Mouse (Mus musculus): Measurements from ENCODE around the gene Gm37240. TPM values are rescaled to one million over a fixed set of nuclear protein-coding genes. Genes with fewer than 3 reads are reported as not detected.

Gene Gm37240
- total and polyA plus RNA-seq, 3 experiments, result 7.4 to 12.2 (median 7.4) TPM

DNA sequence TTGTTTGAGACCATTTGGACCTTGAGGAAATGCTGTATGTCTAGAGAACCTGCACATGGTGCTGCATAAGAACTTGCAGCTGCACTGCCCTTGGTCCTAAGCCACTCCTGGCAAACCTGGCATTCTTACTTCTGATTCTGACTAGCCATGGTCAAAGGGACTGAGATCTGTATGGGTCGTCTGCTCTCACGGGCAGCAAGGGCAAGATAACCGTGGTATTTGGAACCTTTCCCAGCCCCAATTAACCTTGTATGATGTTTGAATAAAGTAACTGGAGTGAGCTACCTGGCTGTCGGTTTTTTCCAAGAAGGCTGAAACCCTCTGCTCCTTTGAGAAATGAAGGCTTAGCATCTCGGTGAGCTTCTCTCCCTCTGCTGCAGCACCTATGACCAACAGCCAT is 8.4 kb downstream of the Gm37240 start:
- no peak for DNase-seq

DNA sequence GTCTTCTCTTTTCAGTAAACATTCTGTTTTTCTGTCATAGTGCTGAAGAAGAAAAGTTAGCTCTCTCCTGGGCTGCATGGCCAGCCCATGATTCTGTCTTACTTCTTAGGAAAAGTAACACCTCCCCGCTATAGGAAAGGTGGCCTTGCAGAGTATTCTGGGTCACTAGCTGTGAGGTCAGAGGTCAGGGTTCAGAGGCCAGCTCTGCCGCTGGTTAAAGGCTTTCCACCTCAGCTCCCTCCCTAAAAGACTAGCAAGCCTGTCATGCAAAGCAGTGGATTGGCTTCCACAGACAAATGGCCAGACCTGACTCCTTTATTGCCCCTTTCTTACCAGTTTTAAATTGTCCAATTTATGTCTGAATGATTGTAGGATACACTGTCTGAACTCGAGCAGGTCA is 23.3 kb downstream of the Gm37240 start:
- DNase-seq, result no peak

DNA sequence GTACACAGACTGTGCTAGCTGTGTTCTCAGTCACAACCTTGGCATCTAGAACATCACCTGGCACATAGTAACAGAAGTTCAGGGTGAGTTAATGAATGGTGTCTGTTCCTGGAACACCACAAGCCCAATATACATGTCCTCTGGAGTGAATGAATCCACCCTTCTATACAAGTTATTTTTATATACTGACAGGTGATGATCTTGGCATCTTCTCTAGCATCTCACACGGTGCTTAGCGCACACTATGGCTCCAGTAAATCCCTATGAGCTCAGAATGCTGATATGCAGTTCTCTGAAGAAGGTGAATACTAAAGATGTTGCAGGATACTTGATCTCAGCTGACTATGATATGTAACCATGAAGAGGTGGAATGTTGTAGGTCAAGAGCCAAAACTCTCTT is 24.4 kb downstream of the Gm37240 start:
- no peak for DNase-seq

DNA sequence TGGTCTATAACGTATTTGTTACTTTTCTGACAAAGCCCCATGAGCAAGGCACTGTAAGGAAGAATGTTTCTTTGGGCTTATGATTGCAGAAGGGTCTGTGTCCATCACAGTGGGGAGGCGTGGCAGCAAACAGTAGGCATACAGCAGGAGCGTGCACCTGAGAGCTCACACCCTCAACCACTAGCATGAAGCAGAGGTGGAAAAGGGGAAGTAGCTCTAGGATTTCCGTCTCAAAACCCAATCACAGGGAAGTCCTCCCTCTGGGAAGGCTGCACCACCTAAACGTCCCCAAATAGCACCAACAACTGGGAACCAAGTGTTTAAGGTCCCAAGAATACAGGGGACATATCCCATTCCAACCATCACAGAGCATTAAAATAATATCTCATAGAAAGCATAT is 26.3 kb downstream of the Gm37240 start:
- no peak for DNase-seq

DNA sequence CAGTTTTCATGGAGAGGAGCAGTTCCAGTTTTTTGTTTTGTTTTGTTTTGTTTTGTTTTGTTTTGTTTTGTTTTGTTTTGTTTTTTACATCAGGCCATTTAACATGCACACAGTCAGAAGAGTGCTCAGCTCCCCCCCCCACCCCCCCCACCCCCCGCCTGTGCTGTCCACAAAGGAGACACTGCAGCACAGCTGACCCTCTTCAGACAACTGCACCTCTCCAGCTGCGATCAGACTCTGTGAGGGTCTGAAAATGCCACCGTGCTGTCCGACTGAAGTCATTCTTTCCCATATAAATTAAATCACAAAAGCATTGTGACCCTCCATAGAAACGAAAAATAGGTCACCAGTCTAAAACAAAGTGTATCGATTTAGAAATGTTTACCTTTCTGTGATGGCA is 28.0 kb downstream of the Gm37240 start:
- no peak for DNase-seq

DNA sequence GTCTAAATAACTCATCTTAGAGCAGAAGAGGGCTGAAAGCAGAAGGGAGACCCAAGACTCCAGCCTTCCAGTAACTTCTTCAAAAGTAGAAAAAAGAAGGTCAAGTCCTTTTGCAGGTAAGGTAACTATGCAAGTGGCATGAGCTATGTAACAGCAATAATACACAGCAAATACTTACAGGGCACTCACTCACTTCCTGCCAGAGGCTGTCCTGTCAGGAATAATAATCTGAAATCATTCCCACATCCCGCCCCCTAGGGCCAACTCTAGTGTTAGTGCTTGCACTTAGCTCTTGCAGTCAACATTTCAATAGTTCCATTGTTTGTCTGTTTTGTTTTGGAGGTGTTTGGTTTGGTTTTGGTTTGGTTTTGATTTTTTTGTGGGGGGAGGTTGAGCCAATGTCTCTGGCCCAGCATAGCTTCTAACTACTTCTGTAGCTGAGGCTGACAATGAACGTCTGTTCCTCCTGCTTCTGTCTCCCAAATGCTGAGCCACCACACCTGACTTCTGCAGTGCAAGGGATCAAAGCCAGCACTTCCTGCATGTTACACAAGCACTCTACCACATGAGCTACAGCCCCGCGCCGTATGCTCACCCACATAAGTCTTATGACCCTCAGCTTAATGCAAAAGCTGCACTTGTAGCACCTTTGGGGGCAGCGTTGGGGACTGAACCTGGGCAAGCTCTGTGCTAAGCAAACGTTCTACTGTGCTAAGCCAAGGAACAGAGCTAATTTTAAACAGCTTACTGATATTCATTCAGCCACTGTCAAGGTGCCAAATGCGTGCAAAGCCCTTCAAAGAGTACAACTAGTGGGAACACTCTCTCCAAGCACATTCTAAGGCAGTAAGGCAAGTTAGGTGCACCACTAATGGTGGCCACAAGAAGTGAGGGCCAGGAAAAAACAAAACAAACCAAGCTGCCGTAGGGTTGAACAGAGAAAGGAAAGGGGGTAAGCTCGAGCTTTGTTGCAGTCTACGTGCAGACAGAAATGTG is 28.9 kb downstream of the Gm37240 start:
- DNase-seq, result no peak

DNA sequence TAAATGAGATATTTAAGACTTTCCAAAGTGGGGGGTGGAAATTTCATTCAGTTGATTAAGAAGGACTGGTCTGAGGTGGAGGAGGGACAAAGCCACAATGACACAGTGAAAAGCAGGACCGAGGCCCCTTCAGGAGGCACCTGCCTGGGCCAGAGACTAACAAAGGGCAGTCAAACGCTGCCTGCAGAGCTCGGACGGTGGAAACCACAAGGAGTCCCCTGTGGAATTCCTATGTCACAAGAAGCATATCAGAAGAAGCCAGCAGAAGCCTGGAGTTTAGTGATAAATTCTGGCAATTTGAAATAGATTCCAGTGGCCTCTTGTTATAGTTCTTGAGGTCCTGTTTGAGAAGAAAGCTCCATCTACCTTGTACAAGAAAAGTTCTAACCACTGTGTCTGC is 30.2 kb downstream of the Gm37240 start:
- DNase-seq, result no peak

DNA sequence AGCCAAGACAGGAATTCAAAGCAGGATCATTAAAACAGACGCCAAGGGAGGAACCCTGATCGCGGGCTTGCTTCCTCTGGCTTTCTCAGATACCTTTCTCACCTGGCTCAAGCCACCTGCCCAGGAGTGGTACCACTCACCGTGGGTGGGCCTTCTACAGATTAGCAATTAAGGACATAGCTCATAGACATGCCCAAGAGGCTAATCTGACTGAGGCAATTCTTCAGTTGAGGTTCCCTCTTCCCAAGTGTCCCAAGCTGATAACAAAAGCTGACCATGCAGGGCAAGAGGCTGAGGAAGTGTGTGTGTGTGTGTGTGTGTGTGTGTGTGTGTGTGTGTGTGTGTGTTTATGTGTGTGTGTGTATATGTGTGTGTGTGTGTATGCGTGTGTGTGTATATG is 31.4 kb downstream of the Gm37240 start:
- no peak for DNase-seq

DNA sequence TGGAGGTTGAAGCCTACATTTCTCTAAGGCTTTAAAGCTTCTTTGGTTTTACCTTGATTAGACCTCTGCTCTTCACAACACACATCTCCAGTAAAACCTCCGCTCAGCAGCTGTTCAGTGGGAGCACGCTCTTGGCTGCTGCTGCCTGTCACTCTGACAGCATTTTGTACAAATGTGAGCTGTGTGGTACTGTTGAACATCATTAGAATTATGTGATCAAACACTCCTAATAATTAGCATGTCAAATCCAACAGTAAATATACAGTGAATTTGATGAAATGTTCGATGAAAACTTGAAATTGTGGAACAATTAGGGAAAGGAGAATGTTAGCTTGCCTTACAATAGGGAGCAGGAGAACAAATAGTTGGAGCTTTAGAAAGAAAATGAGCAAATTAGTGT is 32.3 kb downstream of the Gm37240 start:
- DNase-seq, result no peak

DNA sequence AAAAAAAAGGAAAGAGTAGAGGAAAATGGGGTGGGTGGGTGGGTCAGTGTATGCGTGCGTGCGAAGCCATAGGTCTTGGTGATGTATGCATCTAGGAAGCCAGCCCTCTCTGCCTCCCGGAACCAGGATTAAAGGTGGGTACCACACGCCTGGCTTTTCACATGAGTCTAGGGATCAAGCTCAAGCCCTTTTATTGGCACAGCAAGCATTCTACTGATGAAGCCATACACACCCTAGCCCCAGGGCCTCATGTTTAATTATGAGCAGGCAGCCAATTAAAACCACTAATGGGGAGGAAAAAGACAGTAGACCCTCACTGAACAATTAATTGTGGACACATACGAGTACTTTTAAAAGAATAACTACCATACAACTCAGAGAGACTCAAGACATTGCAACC is 33.2 kb downstream of the Gm37240 start:
- no peak for DNase-seq

DNA sequence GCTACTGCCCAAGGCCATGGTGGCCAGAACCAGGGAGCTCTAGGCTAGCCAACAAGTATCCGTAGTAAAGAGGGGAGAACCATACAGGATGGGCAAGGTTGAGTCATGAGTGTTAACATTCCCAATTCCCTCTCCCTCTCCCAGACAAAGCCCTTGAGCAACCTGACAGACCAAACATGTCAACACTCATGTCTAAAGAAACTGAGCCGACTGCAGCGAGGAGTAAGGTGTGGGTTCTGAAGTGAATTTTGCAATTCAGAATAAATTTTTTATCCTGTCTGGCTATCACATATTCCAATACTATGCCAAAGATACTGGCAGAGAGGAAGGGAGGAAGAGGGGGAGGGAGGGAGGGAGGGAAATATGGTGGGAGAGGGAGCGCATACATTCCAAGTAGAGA is 33.6 kb downstream of the Gm37240 start:
- no peak for DNase-seq

DNA sequence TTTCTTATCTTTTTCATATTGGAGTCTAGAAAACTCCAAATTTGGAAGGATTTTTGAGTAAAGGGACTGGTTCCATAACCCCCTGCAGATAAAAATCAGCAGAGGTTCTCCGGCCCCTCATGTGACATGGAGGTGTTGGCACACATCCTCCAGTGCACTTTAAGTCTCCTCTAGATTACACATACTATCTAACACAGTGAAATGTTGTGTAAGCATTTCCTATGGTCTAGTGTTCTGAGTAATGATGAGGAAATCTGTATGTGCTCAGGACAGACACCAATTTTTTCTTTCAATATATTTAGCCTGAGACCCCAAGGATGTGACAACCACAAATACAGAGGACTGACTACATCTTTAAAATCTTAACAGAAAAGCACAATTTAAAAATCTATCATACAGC is 37.2 kb downstream of the Gm37240 start:
- no peak for DNase-seq

DNA sequence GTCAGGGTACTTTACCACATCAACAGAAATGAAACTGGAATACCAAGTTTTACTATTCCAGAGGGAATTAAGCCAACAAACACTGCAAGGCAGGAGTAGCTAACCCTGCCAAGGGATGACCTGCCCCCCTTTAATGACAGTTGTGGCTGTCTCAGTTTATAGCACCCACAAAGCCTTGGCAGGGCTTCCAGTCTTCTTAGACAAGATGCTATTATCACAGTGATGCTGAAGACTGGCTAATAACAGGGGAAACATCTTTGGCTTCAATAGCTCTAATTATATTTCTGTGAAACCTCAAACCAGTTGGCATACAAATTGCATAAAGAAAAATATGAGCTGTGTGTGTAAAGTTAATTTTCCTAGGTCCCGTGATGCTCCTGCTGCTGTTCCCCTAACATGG is 41.0 kb downstream of the Gm37240 start:
- DNase-seq, result no peak

DNA sequence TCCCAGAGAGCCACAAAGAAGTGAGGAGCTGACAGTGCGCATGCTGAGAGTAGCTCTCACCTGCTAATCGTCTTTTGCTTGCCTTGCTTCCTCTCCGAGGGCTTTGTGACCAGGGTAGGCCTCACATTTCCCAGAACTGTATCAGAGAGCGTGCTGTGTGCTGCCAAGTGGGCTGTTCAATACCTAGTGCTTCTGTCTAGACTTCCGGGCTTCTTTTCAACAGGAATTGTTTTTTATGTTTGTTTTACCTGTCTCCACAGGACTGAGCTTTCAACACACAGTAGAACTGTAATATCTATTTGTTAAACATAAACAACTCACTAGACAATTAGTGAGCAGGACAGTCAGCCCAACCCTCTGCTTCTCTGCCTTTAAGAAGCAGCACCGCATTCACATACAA is 42.0 kb downstream of the Gm37240 start:
- DNase-seq, result no peak

DNA sequence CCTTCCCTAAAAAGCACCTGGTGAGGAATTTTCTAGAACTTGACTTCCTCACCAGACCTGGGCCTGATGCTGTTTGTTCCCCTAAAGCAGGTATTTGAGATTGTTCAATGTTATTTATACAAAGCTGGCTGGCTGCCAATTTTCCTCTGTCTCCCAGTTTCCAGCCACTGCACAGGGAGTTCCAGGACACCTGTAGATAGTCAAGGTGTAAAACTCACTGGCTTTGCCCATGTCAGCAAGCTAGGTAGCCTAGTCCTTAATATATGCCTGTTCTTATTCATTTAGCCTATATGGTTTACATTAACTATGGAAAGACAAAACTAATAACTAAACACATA is 44.5 kb downstream of the Gm37240 start:
- DNase-seq, result no peak

DNA sequence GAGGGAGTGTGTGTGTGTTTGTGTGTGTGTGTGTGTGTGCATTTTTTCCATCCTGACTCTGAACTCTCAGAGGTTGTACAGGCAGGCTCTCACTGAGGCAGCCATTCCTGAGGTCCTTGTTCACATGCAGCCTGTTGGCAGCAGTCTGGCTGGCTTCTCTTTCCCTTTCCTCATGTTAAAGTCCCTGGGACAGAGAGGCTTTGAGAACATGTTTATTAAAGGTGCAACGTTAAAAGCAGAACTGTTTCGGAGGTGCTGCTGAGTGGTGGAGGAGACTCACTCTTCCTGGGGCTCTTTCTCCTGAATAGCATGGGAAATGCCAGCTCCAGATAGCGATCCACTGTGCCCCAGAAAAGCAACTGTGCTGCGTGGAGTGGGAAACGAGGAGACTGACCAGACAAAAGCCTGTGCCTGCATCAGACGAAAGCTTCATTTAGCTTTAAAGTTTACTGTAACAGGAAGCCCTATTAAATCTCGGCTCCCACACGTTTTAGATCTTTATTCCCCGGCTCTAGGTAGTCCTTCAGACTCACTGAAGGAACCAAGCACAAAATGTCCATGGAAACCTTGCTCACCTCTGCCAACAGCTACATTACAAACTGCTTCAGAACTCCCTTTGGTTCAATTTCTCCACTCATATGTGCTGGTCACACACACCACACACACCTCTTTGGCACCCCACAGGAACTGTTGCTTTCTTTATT is 45.0 kb downstream of the Gm37240 start:
- no peak for DNase-seq

DNA sequence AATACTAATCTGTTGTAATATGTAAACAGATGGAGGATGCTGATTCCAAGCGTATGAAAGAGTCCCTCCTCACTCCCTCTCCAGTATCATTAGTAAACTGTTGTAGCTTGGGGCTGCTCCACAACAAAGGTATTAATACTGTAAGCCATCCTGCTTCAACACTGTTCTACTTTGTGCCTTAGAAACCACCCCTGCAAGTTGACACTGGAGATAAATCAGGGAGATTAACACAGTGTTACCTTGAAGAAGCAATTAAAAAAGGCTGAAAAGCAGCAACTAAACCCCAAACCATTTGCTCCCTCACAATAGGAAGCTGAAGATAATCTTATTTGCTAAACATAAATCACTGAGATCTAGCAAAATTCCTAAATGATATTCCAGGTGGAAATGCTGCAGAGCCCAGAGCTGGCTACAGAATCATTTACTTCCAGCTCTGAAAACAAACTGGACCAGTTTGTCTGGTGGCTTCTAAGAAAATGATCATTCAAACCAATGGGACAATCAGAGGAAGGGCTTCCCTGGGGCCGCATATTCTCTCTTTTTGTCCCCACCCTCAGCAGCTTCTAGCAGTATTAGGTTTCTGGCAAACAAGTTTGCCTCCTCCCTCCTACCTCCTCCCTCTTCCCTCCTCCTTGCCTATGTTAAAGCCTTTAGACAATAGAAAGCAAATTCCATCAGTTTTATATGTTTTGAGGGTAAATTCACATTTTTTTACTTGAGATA is 45.7 kb downstream of the Gm37240 start:
- DNase-seq, result no peak

DNA sequence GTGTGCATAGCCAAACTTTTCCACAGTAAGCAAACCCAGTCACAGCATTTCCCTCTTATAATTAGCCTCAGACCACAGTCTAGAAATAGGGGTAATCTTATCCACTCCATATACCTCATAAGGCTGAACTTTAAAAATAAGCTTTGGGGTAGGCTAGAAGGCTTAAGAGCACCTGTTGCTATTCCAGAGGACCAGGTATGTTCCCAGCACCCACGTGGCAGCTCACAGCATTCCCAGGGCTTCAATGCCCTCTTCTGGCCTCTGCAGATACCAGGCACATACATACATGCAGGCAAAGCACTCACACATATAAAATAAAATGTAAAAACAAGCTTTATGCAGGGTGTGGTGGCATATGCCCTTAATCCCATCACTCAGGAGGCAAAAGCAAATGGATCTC is 53.7 kb downstream of the Gm37240 start:
- DNase-seq, result no peak

DNA sequence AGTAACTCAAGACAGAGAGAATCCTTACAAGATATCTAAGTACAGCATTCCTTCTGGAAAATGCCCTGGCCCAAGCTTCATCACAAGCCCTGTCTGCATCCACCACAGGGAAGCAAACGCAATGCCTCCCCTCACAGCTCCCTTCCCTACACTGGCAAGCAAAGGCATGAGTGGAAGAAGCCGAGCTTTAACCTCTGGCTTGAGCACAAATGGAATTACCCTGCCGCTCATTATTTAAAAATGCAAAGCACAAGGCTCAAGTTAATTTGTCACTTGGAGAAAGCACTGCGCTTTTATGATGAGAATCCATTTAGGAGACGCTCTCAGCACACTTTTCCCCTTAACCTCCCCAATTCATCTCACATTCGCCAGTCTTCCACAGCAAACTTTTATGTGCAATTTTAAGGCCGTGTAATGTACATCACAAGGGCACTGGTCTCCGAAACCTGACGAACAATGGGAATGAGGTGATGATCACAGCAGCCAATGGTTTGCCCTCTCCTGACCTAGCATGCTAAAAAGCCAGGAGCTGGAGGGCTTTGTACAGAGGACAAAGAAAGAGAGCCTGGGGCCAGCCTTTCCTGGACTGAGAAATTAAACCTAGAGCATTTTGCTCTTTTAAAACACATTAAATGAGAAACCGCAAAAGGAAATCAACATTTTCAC is 54.7 kb downstream of the Gm37240 start:
- DNase-seq, result no peak

DNA sequence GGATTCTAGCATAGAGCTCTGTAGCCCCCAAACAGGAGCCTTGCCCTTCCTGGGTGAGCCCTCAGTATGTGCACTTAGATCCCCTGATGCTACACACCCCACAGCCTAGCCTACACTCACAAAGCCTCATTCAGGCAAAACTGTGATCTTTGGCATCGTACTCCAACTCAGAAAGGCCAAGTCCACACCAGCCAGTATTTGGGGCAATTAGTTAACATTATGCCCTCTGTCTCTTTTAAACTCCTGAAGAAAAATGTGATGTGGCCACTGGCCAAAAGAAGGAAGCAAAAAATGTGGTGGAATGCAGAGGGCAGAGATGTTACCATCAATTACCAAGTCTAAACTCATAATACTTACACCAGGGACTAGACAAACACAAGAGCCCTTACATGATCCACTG is 55.5 kb downstream of the Gm37240 start:
- no peak for DNase-seq

DNA sequence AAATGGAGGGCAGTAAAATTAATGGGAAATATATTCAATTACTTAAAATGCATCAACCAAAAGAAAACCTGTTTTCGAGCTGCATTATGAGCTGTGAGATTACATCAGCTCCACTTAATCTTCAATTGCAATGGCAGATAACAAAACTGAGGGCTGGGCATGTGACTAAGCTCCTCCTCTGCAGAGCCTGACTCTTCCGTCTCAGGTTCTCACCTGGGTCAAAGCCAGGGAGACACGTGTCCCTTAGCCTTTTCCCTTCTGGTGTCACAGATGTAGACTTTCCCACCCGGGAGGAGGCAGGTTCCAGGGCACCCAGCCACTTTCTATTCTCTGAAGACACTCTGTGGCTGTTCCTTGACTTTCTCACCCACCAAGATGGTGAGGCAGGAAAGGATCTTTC is 58.3 kb downstream of the Gm37240 start:
- peak; percentile 19 for DNase-seq

DNA sequence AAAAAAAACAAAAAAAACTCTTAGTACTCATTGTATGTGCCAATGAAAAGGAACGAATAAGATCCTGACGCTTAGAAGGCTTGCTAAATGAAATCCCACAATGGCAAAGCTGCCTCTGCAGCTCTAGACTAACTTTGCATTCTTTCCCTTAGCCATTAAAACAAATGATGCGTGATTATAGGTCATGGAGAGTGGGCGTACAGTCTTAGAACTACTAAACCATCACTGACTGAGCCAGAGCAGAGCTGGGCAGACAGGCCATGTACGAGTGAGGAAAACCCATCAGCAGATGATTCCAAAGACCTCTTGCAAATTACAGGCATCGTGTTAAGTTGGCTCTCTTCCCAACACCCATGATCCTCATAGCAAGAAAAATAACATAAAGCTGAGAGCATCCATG is 59.5 kb downstream of the Gm37240 start:
- DNase-seq, result no peak
